Comparison of ENCODE assay signal across 8 mouse cellular contexts in the genomic region with DNA sequence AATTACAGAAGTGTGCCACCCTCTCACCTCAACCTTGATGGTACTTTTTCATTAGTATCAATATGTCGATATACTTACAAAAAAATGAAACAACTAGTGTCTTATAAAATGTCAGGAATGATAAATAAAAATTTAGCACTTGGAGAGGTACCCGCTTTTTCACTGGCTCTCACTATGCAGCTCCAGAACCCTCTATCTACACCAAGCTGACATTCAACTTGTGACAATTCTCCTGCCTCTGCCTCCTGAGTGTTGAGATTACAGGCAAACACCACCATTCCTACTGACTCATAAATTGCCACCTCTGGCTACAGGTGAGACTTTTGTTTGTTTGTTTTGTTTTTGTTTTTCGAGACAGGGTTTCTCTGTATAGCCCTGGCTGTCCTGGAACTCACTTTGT. TPM values are rescaled to one million over a fixed set of nuclear protein-coding genes. Genes with fewer than 3 reads are reported as not detected.
DNase-seq lines count a peak whose midpoint lies in the region; ATAC-seq and TF ChIP-seq lines count a peak whose summit lies in the region.

No protein-coding gene starts in this region.

- H3K27me3 ChIP-seq in heart, embryonic 15.5 days = no peaks in the 10 kb centered on the region
- no peaks in the 10 kb centered on the region for H3K27me3 ChIP-seq in MEL (ENCODE audit: control insufficient read depth in 1 of 2, insufficient read depth in 2 of 2, low read length in 2 of 2)
- no peaks in the 10 kb centered on the region for H3K27me3 ChIP-seq in hindbrain, embryonic 12.5 days
- H3K27me3 ChIP-seq in midbrain, embryonic 10.5 days (ENCODE audit: low read depth, poor library complexity, severe bottlenecking) = no peaks in the 10 kb centered on the region

- TF ChIP-seq POLR2A in MEL (IDR thresholded peaks at IDR 0.05; ENCODE audit: control insufficient read depth in 1 of 2, insufficient read depth in 1 of 2, low read depth in 1 of 2, low read length in 2 of 2, poor library complexity in 1 of 2) = no peak

- peak overlapping the region; percentile 87; the same call in 1 of the 2 replicates for H3K9ac ChIP-seq in heart, embryonic 15.5 days
- H3K9ac ChIP-seq in MEL (ENCODE audit: control insufficient read depth, low read depth, low read length, poor library complexity, severe bottlenecking) = peak overlapping the region; percentile 86
- 0 out of 2 replicates have a peak overlapping the region, but pooled peaks have one; percentile 84 for H3K9ac ChIP-seq in hindbrain, embryonic 12.5 days

- no peak for ATAC-seq in heart, embryonic 15.5 days (replicated peaks; ENCODE audit: insufficient number of reproducible peaks, insufficient read depth, low FRiP score, low read depth)
- peak; percentile 27 for ATAC-seq in hindbrain, embryonic 12.5 days (ENCODE audit: low FRiP score)

- H3K36me3 ChIP-seq in heart, embryonic 15.5 days = no peaks in the 10 kb centered on the region
- H3K36me3 ChIP-seq in MEL (ENCODE audit: control insufficient read depth in 1 of 2, insufficient read depth in 2 of 2, low read length in 2 of 2) = peaks cover 0 to 6% of the 10 kb centered on the region in 2 experiments; a peak in 1 of 4 replicates
- H3K36me3 ChIP-seq in hindbrain, embryonic 12.5 days = no peaks in the 10 kb centered on the region
- H3K36me3 ChIP-seq in midbrain, embryonic 10.5 days = peaks cover 22% of the 10 kb centered on the region

- H3K9me3 ChIP-seq in heart, embryonic 15.5 days (replicated peaks) = no peaks in the 10 kb centered on the region
- no peaks in the 10 kb centered on the region for H3K9me3 ChIP-seq in MEL (replicated peaks; ENCODE audit: insufficient read depth, low read length)
- H3K9me3 ChIP-seq in hindbrain, embryonic 12.5 days (replicated peaks) = no peaks in the 10 kb centered on the region
- no peaks in the 10 kb centered on the region for H3K9me3 ChIP-seq in midbrain, embryonic 10.5 days (replicated peaks)

- intact Hi-C loops in heart, postnatal 10 days (cut with DNase I) = no loop called here

- peaks cover 6% of the 10 kb centered on the region for H3K4me1 ChIP-seq in heart, embryonic 15.5 days (replicated peaks)
- H3K4me1 ChIP-seq in MEL (ENCODE audit: control insufficient read depth in 1 of 2, insufficient read depth in 2 of 2, low read length in 2 of 2) = peaks cover 0 to 5% of the 10 kb centered on the region in 2 experiments; a peak in 3 of 4 replicates
- H3K4me1 ChIP-seq in hindbrain, embryonic 12.5 days = 0 out of 2 replicates have a peak, but pooled peaks cover 4% of the 10 kb centered on the region
- H3K4me1 ChIP-seq in midbrain, embryonic 10.5 days = peaks cover 15% of the 10 kb centered on the region

- WGBS in heart, embryonic 15.5 days = 55% methylated on average over 3 of the region's 3 CpGs
- WGBS in hindbrain, embryonic 12.5 days = 54% methylated on average over 3 of the region's 3 CpGs
- 49% methylated on average over 3 of the region's 3 CpGs for WGBS in midbrain, embryonic 10.5 days

- peak overlapping the region; percentile 100 for H3K4me3 ChIP-seq in heart, embryonic 15.5 days
- H3K4me3 ChIP-seq in MEL (ENCODE audit: control insufficient read depth in 1 of 2, insufficient read depth in 1 of 2, low read depth in 2 of 2, low read length in 2 of 2) = peak overlapping the region; percentile 60 to 83
- H3K4me3 ChIP-seq in hindbrain, embryonic 12.5 days = peak overlapping the region; percentile 94
- peak overlapping the region; percentile 99 for H3K4me3 ChIP-seq in midbrain, embryonic 10.5 days

- no peak for TF ChIP-seq CTCF in MEL (IDR thresholded peaks at IDR 0.05 in 2 of 3, conservative IDR thresholded peaks at IDR 0.05 in 1 of 3; ENCODE audit: control insufficient read depth in 1 of 3, insufficient read depth in 1 of 3, low read depth in 2 of 3, low read length in 3 of 3, poor library complexity in 1 of 3, severe bottlenecking in 1 of 3)

- H3K27ac ChIP-seq in heart, embryonic 15.5 days = no peak overlapping the region
- H3K27ac ChIP-seq in MEL (ENCODE audit: control insufficient read depth, low read depth, low read length) = peak overlapping the region; percentile 65
- H3K27ac ChIP-seq in hindbrain, embryonic 12.5 days = no peak overlapping the region
- peak overlapping the region; percentile 91; the same call in 1 of the 2 replicates for H3K27ac ChIP-seq in midbrain, embryonic 10.5 days (replicated peaks)

- no peak for TF ChIP-seq RAD21 in MEL (IDR thresholded peaks at IDR 0.05; ENCODE audit: low read depth, low read length)

- TF ChIP-seq EP300 in MEL (IDR thresholded peaks at IDR 0.05; ENCODE audit: low read depth in 1 of 2, low read length in 2 of 2) = no peak

- H3K4me2 ChIP-seq in heart, embryonic 15.5 days = peak overlapping the region; percentile 87
- H3K4me2 ChIP-seq in hindbrain, embryonic 12.5 days (replicated peaks) = peak overlapping the region; percentile 67

- H3K79me2 ChIP-seq in MEL (ENCODE audit: control insufficient read depth, insufficient read depth, low read length, poor library complexity) = peaks cover 5% of the 10 kb centered on the region; the same call in 1 of the 2 replicates

- no peak for DNase-seq in heart, postnatal 10 days
- DNase-seq in MEL (ENCODE audit: low read depth, low spot score) (no peak), adipocyte (ENCODE audit: low spot score) (no peak)
- DNase-seq in midbrain, embryonic 10.5 days (ENCODE audit: low spot score) = no peak
- no peak for DNase-seq in thymus, postnatal 10 days (ENCODE audit: low spot score in 2 of 2)
- no peak for DNase-seq in adrenal gland, postnatal 25 days

TF ChIP-seq in MEL, 35 proteins besides CTCF, POLR2A, EP300 and RAD21:
- TF ChIP-seq ZC3H11A (IDR thresholded peaks at IDR 0.05; ENCODE audit: low read depth, low read length) (no peak), MXI1 (IDR thresholded peaks at IDR 0.05; ENCODE audit: low read depth, low read length) (0 out of 2 replicates have a peak, but pooled peaks have one; percentile 37), ETS1 (IDR thresholded peaks at IDR 0.05; ENCODE audit: low read depth, low read length) (0 out of 2 replicates have a peak, but pooled peaks have one; percentile 4)

RNA-seq across cellular contexts. Expression of a gene that starts 11.4 kb away (rescaled TPM):
- 77.7 and 86.1 TPM in 2 replicates for polyA plus RNA-seq in heart, embryonic 15.5 days (2015; fragmentation: Nextera tagmentation; extraction: Ambion mirVana)
- total RNA-seq in heart, postnatal 10 days (2021) = 10 to 100 TPM; 76.1 to 83.5 TPM
- 9.2 and 9.7 TPM in 2 replicates for total RNA-seq in MEL (2012; rRNA removed)
- polyA plus RNA-seq in MEL (2012; ENCODE audit: insufficient read depth in 1 of 2, insufficient read length in 2 of 2, low read depth in 1 of 2, low replicate concordance in 2 of 2, missing spikeins in 1 of 2) = 10 to 100 TPM in 1 of 2 experiments, not detected in 1; 13.8 TPM
- 61.2 and 61.3 TPM in 2 replicates for polyA plus RNA-seq in hindbrain, embryonic 12.5 days (2016; fragmentation: Nextera tagmentation; extraction: Ambion mirVana)
- polyA plus RNA-seq in midbrain, embryonic 10.5 days (2016; fragmentation: Nextera tagmentation; extraction: Ambion mirVana) = 54.0 and 54.6 TPM in 2 replicates
- total RNA-seq in adrenal gland, postnatal 25 days (2021) = 278 and 285 TPM in 2 replicates

RNA-seq across cellular contexts. Expression of a gene that starts 11.5 kb away (rescaled TPM):
- 28.2 and 29.2 TPM in 2 replicates for polyA plus RNA-seq in heart, embryonic 15.5 days (2015; fragmentation: Nextera tagmentation; extraction: Ambion mirVana)
- 10 to 100 TPM; 19.4 to 21.2 TPM for total RNA-seq in heart, postnatal 10 days (2021)
- 30.1 and 34.7 TPM in 2 replicates for total RNA-seq in MEL (2012; rRNA removed)
- polyA plus RNA-seq in MEL (2012; ENCODE audit: insufficient read depth in 1 of 2, insufficient read length in 2 of 2, low read depth in 1 of 2, low replicate concordance in 2 of 2, missing spikeins in 1 of 2) = 10 to 100 TPM; 30.5 to 86.3 TPM
- 47.7 and 51.7 TPM in 2 replicates for polyA plus RNA-seq in hindbrain, embryonic 12.5 days (2016; fragmentation: Nextera tagmentation; extraction: Ambion mirVana)
- 41.5 and 43.8 TPM in 2 replicates for polyA plus RNA-seq in midbrain, embryonic 10.5 days (2016; fragmentation: Nextera tagmentation; extraction: Ambion mirVana)
- total RNA-seq in adrenal gland, postnatal 25 days (2021) = 25.2 and 30.3 TPM in 2 replicates

RNA-seq across cellular contexts. Expression of a gene that starts 51.1 kb away (rescaled TPM):
- 0.20 and 0.36 TPM in 2 replicates for polyA plus RNA-seq in heart, embryonic 15.5 days (2015; fragmentation: Nextera tagmentation; extraction: Ambion mirVana)
- total RNA-seq in heart, postnatal 10 days (2021) = under 1 TPM; 0.17 to 0.25 TPM
- total RNA-seq in MEL (2012; rRNA removed) = not detected in 2 replicates
- polyA plus RNA-seq in MEL (2012; ENCODE audit: insufficient read depth in 1 of 2, insufficient read length in 2 of 2, low read depth in 1 of 2, low replicate concordance in 2 of 2, missing spikeins in 1 of 2) = not detected
- polyA plus RNA-seq in hindbrain, embryonic 12.5 days (2016; fragmentation: Nextera tagmentation; extraction: Ambion mirVana) = 0.19 and 0.25 TPM in 2 replicates
- polyA plus RNA-seq in midbrain, embryonic 10.5 days (2016; fragmentation: Nextera tagmentation; extraction: Ambion mirVana) = 0.02 TPM in 1 of 2 replicates, not detected in the other
- 0.18 and 0.24 TPM in 2 replicates for total RNA-seq in adrenal gland, postnatal 25 days (2021)

RNA-seq across cellular contexts. Expression of a gene that starts 55.4 kb away (rescaled TPM):
- 30.3 and 32.8 TPM in 2 replicates for polyA plus RNA-seq in heart, embryonic 15.5 days (2015; fragmentation: Nextera tagmentation; extraction: Ambion mirVana)
- 10 to 100 TPM; 11.9 to 16.9 TPM for total RNA-seq in heart, postnatal 10 days (2021)
- total RNA-seq in MEL (2012; rRNA removed) = 46.0 and 47.5 TPM in 2 replicates
- polyA plus RNA-seq in MEL (2012; ENCODE audit: insufficient read depth in 1 of 2, insufficient read length in 2 of 2, low read depth in 1 of 2, low replicate concordance in 2 of 2, missing spikeins in 1 of 2) = 100 to 1,000 TPM in 1 of 2 experiments, 10 to 100 TPM in 1; 43.3 to 222 TPM
- 48.2 and 51.5 TPM in 2 replicates for polyA plus RNA-seq in hindbrain, embryonic 12.5 days (2016; fragmentation: Nextera tagmentation; extraction: Ambion mirVana)
- polyA plus RNA-seq in midbrain, embryonic 10.5 days (2016; fragmentation: Nextera tagmentation; extraction: Ambion mirVana) = 66.9 and 68.4 TPM in 2 replicates
- 35.2 and 36.7 TPM in 2 replicates for total RNA-seq in adrenal gland, postnatal 25 days (2021)

Comparison
In these comparisons a context has a peak if more than half of its experiments do, and no peak if none do; other contexts are left out.
1. H3K27ac ChIP-seq: peak in MEL (single experiment) and midbrain, embryonic 10.5 days (single experiment); none in heart, embryonic 15.5 days (single experiment) and hindbrain, embryonic 12.5 days (single experiment).
2. Peak in every context shown above with its lines, with median percentiles within 50 percentile points of each other: H3K4me3 ChIP-seq and H3K9ac ChIP-seq.